In the genomic region with DNA sequence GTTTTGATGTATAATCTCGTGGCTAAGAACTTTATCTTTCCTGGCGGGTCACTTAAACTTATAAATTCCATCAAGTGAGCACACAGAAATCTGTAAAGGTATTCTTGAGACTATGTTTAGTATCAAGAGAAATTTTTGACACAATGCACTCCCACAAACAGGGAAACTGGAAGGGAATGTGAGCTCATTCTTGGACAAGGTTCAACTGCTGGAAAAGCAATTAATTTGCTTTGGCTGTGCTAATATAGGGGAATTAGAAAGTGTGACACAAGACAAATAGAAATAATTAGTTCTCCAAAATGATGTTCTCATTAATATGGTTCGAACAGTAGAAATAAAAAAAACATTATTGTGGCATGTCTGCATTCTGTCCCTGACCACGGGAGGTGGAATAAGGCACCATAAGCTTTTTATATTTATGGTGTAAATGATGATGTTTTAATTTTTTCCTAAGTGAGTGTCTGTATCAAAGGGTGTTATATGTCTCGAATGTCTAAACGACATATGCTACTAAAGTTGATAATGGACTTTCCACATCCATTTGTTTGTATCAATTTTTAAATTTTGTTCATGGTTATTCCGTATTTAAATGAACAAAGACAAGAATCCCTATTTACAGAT, we compare ENCODE assay signal across 14 mouse cellular contexts.
DNase-seq lines count a peak whose midpoint lies in the region; ATAC-seq and TF ChIP-seq lines count a peak whose summit lies in the region.
"Had no signal": no experiment of that assay in that cellular context is flagged by ENCODE, and none has a peak within 500 bp of the region (broad histone marks: within the 10 kb centered on the region; RNA-seq: fewer than 3 reads in every experiment).

No protein-coding gene starts in this region.

- H3K4me2 ChIP-seq in limb, embryonic 14.5 days (replicated peaks; ENCODE audit: low read depth, low read length, severe bottlenecking): no peak overlapping the region
- H3K4me2 ChIP-seq: kidney, embryonic 15.5 days; neural tube, embryonic 12.5 days had no signal

- H3K9ac ChIP-seq in limb, embryonic 14.5 days (ENCODE audit: low read depth, low read length, severe bottlenecking): no peak overlapping the region
- H3K9ac ChIP-seq: kidney, embryonic 15.5 days; liver, embryonic 14.5 days; neural tube, embryonic 12.5 days had no signal

- no peak for ATAC-seq in limb, embryonic 14.5 days (ENCODE audit: low FRiP score, low read depth)
- no peak for ATAC-seq in megakaryocyte progenitor cell, adult 5-6 weeks (replicated peaks; ENCODE audit: poor library complexity)

- H3K4me1 ChIP-seq in limb, embryonic 14.5 days (ENCODE audit: control insufficient read depth, insufficient read depth, low read length): no peaks in the 10 kb centered on the region
- H3K4me1 ChIP-seq in limb, embryonic 10.5 days: no peaks in the 10 kb centered on the region
- H3K4me1 ChIP-seq: kidney, embryonic 15.5 days; megakaryocyte, embryonic 14.5 days; neural tube, embryonic 12.5 days had no signal

- H3K9me3 ChIP-seq in limb, embryonic 14.5 days (ENCODE audit: control insufficient read depth, low read length): no peaks in the 10 kb centered on the region
- H3K9me3 ChIP-seq in limb, embryonic 10.5 days (replicated peaks): no peaks in the 10 kb centered on the region
- H3K9me3 ChIP-seq: kidney, embryonic 15.5 days; megakaryocyte, embryonic 14.5 days; neural tube, embryonic 12.5 days had no signal

- no peak overlapping the region for H3K4me3 ChIP-seq in limb, embryonic 14.5 days (replicated peaks; ENCODE audit: low read length)
- H3K4me3 ChIP-seq in limb, embryonic 10.5 days: no peak overlapping the region
- H3K4me3 ChIP-seq: kidney, embryonic 15.5 days; megakaryocyte, embryonic 14.5 days; neural tube, embryonic 12.5 days had no signal

- DNase-seq in gastrocnemius, adult 18-20 months (ENCODE audit: low spot score): peak; percentile 11
- no peak for DNase-seq in gastrocnemius, postnatal 14 days
- peak; percentile 19 for DNase-seq in limb, embryonic 14.5 days (ENCODE audit: low spot score)
- no peak for DNase-seq in limb, embryonic 10.5 days (ENCODE audit: low spot score)
- DNase-seq in brain, adult 2 months (ENCODE audit: low read depth, low spot score): peak; percentile 10
- peak; percentile 52 to 58 for DNase-seq in heart, postnatal 10 days
- no peak for DNase-seq in urinary bladder, postnatal 36 days (ENCODE audit: low spot score in 2 of 2)
- DNase-seq: adrenal gland, postnatal 10 days; gastrocnemius, postnatal 10 days had no signal

- no peak overlapping the region for H3K27ac ChIP-seq in limb, embryonic 14.5 days (replicated peaks; ENCODE audit: low read depth, low read length)
- no peak overlapping the region for H3K27ac ChIP-seq in limb, embryonic 10.5 days
- H3K27ac ChIP-seq: kidney, embryonic 15.5 days; liver, embryonic 14.5 days; neural tube, embryonic 12.5 days had no signal

- intact Hi-C loops in gastrocnemius, postnatal 14 days (cut with DNase I; ENCODE audit: low total_unique reads): no loop called here
- intact Hi-C loops in heart, postnatal 10 days (cut with DNase I): loop anchor here (5.0 to 10.0 kb wide), 2 partner anchors 227 to 350 kb away; a partner anchor contains a TSS

- no peaks in the 10 kb centered on the region for H3K27me3 ChIP-seq in limb, embryonic 14.5 days (ENCODE audit: control insufficient read depth, insufficient read depth, low read length)
- no peaks in the 10 kb centered on the region for H3K27me3 ChIP-seq in limb, embryonic 10.5 days (ENCODE audit: low read depth, poor library complexity, severe bottlenecking)
- H3K27me3 ChIP-seq: kidney, embryonic 15.5 days; megakaryocyte, embryonic 14.5 days; neural tube, embryonic 12.5 days had no signal

- TF ChIP-seq POLR2A in limb, embryonic 14.5 days (IDR thresholded peaks at IDR 0.05; ENCODE audit: borderline replicate concordance, extremely low read depth, insufficient read depth, insufficient read length): no peak

- WGBS in limb, embryonic 14.5 days: 71% methylated on average over 7 of the region's 7 CpGs
- 92% methylated on average over 7 of the region's 7 CpGs for WGBS in limb, embryonic 10.5 days

- no peaks in the 10 kb centered on the region for H3K36me3 ChIP-seq in limb, embryonic 14.5 days (ENCODE audit: control insufficient read depth, insufficient read depth, low read length)
- no peaks in the 10 kb centered on the region for H3K36me3 ChIP-seq in limb, embryonic 10.5 days
- H3K36me3 ChIP-seq: neural tube, embryonic 12.5 days had no signal

Comparison
In these comparisons a context has a peak if more than half of its experiments do, and no peak if none do; other contexts are left out.
1. DNase-seq: peak in gastrocnemius, adult 18-20 months (single experiment), limb, embryonic 14.5 days (single experiment), brain, adult 2 months (single experiment) and heart, postnatal 10 days (2 of 2); none in gastrocnemius, postnatal 14 days (single experiment), limb, embryonic 10.5 days (single experiment) and urinary bladder, postnatal 36 days (0 of 2).